Mouse (Mus musculus): ENCODE measurements at regions not wholly inside any gene's neighbourhood (a gene's known extent, or its start where the extent isn't known, plus 50 kb on each side); places are given as distances from the start of the nearest gene placed in this dataset.
"Not testable (repeated sequence)": the region's sequence is repeated elsewhere in the genome, so short reads cannot be mapped to it uniquely, and the experiment has no call there.

DNA sequence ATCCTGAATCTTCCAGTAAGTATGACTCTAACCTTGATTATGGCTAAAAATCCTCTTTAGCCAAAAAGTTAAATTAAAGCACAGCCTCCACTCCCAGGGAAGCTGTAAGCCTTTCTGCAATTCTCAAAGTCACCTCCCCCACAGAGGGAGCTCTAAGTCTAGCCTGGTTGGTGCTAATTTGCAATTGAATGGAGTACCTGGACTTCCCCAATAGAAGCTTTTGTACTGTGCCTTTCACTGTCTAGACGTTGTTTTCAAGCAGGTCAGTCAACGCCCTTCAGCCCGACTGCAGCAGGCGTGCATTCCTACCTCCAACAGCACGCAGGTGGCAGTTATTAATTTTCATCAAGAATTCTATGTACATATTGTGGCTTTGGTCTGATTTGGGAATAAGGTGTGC, 87.2 kb downstream of the Catsperg2 start:
- not testable (repeated sequence) for TF ChIP-seq POLR2A (IDR thresholded peaks at IDR 0.05; ENCODE audit: insufficient read length, low read depth); MAX (IDR thresholded peaks at IDR 0.05; ENCODE audit: low read depth); MYOD1 (IDR thresholded peaks at IDR 0.05; ENCODE audit: control insufficient read depth in 1 of 3, insufficient read length in 2 of 3, low read depth in 2 of 3); TCF12 (IDR thresholded peaks at IDR 0.05; ENCODE audit: insufficient read depth, poor library complexity, severe bottlenecking); USF1 (IDR thresholded peaks at IDR 0.05; ENCODE audit: low read depth); E2F4 (IDR thresholded peaks at IDR 0.05; ENCODE audit: insufficient read depth); POLR2AphosphoS2 (IDR thresholded peaks at IDR 0.05; ENCODE audit: insufficient read length, low read depth); CEBPB (IDR thresholded peaks at IDR 0.05; ENCODE audit: insufficient read depth, poor library complexity, severe bottlenecking)

All from myocyte (in vitro differentiated cells).